Mouse (Mus musculus) midbrain, embryonic 14.5 days (tissue): ENCODE data around the gene Olfr424. TPM values are rescaled to one million over a fixed set of nuclear protein-coding genes. Genes with fewer than 3 reads are reported as not detected.

Experiments
- ATAC-seq: fragments of 200-750 bp; cut with Nextera tagmentation; 2 replicates; pipeline ENCODE4 v1.8.0; 2017; ENCODE audit warnings: moderate number of reproducible peaks, moderate library complexity; ENCODE audit not compliant: low FRiP score, low TSS enrichment
- DNase-seq: peaks from one replicate; pipeline ENCODE4 v3.0.0-alpha.2; 2015
- H3K27ac ChIP-seq: fragments of 300-500 bp; sonication (generic); replicated peaks from 2 replicates; pipeline ENCODE4 v1.5.1; 2014; ENCODE audit warnings: mild to moderate bottlenecking, low read depth, low read length, moderate library complexity
- H3K27me3 ChIP-seq: fragments of 300-500 bp; sonication (generic); 2 replicates; pipeline ENCODE4 v1.6.1; 2014; ENCODE audit warnings: low read length, control low read depth, mixed read lengths; ENCODE audit not compliant: control insufficient read depth, insufficient read depth
- H3K36me3 ChIP-seq: fragments of 300-500 bp; sonication (generic); 2 replicates; pipeline ENCODE4 v1.6.1; 2014; ENCODE audit warnings: low read length, control low read depth; ENCODE audit not compliant: control insufficient read depth, insufficient read depth
- H3K4me1 ChIP-seq: fragments of 300-500 bp; sonication (generic); 2 replicates; pipeline ENCODE4 v1.6.1; 2014; ENCODE audit warnings: mild to moderate bottlenecking, antibody characterized with exemption, low read length, control low read depth; ENCODE audit not compliant: control insufficient read depth, insufficient read depth
- H3K4me2 ChIP-seq: fragments of 300-500 bp; sonication (generic); 2 replicates; pipeline ENCODE4 v1.6.1; 2014; ENCODE audit warnings: mild to moderate bottlenecking, low read length, moderate library complexity
- H3K4me3 ChIP-seq: fragments of 300-500 bp; sonication (generic); replicated peaks from 2 replicates; pipeline ENCODE4 v1.5.1; 2014; ENCODE audit warnings: low read depth, low read length
- H3K9ac ChIP-seq: fragments of 300-500 bp; sonication (generic); replicated peaks from 2 replicates; pipeline ENCODE4 v1.6.1; 2014; ENCODE audit warnings: mild to moderate bottlenecking, low read length, moderate library complexity
- H3K9me3 ChIP-seq: fragments of 300-500 bp; sonication (generic); 2 replicates; pipeline ENCODE4 v1.6.1; 2016; ENCODE audit warnings: low read length, control low read depth, mixed read lengths; ENCODE audit not compliant: control insufficient read depth
- WGBS: fragments of 180-500 bp; shearing (Covaris S2); extraction: QIAGEN DNeasy Blood & Tissue Kit; methylation state at CpG from one replicate; pipeline ENCODE4 v1.1.7; 2014; 5-methylcytosine and 5-hydroxymethylcytosine counted together
- polyA plus RNA-seq: library from polyadenylated mRNA; unstranded; fragments of >200 nt; fragmentation: Nextera tagmentation; extraction: Ambion mirVana; gene quantifications from 2 replicates; pipeline ENCODE4 v1.2.1, GENCODE M21; 2014

Gene Olfr424
- polyA plus RNA-seq, 1 experiment from 2014 or later = not detected

DNA sequence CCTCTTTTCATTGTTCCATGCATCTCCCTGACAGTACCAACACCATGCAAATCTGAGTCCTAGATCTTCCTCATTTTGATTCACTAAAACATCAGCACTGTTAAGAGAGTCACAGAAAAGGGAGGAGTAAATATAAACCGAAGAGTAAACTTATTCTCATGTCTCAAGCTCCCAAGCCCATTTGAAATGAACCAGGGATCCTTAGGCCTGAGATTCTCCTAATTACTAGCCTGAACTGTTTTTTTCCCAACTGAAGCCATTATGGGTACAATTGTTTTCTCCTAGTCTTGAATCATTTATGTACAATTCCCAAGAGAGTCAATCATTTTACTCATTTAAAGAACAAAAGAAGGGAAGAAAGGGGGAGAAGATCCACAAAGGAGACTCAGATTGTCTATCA lies 24.0 kb downstream of the Olfr424 start, which contains the start of gene Olfr420:
Gene Olfr420, plus strand, starts transcription at position 301 of the 400 bp plus-strand sequence.
- ATAC-seq = no peak
- H3K9ac ChIP-seq = no peak within 1 kb of the TSS
- WGBS = 85% methylated on average over 1 of the region's 1 CpGs
- H3K4me3 ChIP-seq = no peak within 1 kb of the TSS
- DNase-seq = no peak
- no peaks in the 10 kb centered on the region for H3K4me1 ChIP-seq
- no peaks in the 10 kb centered on the region for H3K36me3 ChIP-seq
- H3K27me3 ChIP-seq = no peaks in the 10 kb centered on the region
- H3K27ac ChIP-seq = no peak within 1 kb of the TSS
- H3K9me3 ChIP-seq = no peaks in the 10 kb centered on the region
- no peak within 1 kb of the TSS for H3K4me2 ChIP-seq

DNA sequence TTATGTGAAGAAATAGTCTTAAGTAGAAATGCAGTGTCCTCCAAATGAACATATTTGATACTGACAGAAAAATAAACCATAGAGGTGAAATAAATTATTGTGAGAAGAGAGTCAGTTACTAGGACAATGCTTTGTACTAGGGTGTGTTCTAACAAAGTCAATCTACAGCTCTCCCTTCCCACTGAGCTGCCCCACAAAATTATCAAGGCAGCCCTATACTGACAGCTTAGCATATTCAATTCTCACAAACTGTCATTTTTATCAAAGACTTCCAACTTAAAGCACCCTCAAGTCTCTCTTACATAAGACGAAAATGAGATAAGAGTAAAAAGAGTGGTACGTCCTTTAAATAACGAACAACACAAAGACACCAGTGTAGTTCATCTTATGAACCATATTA lies 26.3 kb downstream of the Olfr424 start:
- WGBS = 91% methylated on average over 3 of the region's 3 CpGs
- Histone ChIP-seq H3K27me3 (no peaks in the 10 kb centered on the region), H3K9me3 (no peaks in the 10 kb centered on the region), H3K9ac (no peak overlapping the region), H3K4me2 (no peak overlapping the region), H3K4me1 (no peaks in the 10 kb centered on the region), H3K4me3 (no peak overlapping the region), H3K27ac (no peak overlapping the region), H3K36me3 (no peaks in the 10 kb centered on the region)
- DNase-seq (no peak), ATAC-seq (no peak)

DNA sequence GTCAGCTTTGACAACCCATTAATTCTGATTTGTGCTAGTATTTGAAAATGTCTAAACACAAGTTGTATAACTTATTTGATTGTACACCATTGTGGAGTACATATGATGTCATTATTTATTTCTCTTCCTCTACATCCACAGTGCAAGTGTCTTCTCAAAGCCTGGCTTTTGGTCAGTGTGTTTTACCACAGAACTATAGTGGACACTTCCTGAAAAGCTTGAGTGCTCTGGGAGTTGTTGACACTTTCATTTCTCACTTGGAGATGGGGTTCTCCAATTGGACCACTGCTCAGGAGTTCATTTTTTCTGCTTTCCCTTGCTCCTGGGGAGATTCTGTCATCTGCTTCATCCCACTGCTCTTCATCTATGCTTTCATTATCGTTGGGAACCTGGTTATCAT lies 27.2 kb downstream of the Olfr424 start:
- no peak overlapping the region for H3K27ac ChIP-seq
- H3K4me3 ChIP-seq = no peak overlapping the region
- H3K9me3 ChIP-seq = no peaks in the 10 kb centered on the region
- 90% methylated on average over 1 of the region's 1 CpGs for WGBS
- H3K9ac ChIP-seq = no peak overlapping the region
- no peak for ATAC-seq
- H3K36me3 ChIP-seq = no peaks in the 10 kb centered on the region
- H3K27me3 ChIP-seq = no peaks in the 10 kb centered on the region
- H3K4me1 ChIP-seq = no peaks in the 10 kb centered on the region
- H3K4me2 ChIP-seq = no peak overlapping the region
- no peak for DNase-seq

DNA sequence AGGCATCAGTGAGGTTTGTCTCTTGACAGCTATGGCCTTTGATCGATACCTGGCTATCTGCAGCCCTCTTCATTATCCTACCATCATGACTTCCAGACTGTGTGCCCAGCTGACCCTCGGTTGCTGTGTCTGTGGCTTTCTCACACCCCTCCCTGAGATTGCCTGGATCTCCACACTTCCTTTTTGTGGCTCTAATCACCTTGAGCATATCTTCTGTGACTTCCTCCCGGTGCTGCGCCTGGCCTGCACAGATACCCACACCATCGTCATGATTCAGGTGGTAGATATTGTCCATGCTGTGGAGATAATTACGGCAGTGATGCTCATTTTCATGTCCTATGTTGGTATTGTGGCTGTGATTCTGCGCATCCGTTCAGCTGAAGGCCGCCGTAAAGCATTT lies 27.8 kb downstream of the Olfr424 start:
- Histone ChIP-seq H3K27ac (no peak overlapping the region), H3K4me2 (no peak overlapping the region), H3K4me1 (no peaks in the 10 kb centered on the region), H3K9ac (no peak overlapping the region), H3K9me3 (no peaks in the 10 kb centered on the region), H3K36me3 (no peaks in the 10 kb centered on the region), H3K27me3 (no peaks in the 10 kb centered on the region), H3K4me3 (no peak overlapping the region)
- DNase-seq (no peak), ATAC-seq (no peak)
- WGBS = 94% methylated on average over 10 of the region's 10 CpGs

DNA sequence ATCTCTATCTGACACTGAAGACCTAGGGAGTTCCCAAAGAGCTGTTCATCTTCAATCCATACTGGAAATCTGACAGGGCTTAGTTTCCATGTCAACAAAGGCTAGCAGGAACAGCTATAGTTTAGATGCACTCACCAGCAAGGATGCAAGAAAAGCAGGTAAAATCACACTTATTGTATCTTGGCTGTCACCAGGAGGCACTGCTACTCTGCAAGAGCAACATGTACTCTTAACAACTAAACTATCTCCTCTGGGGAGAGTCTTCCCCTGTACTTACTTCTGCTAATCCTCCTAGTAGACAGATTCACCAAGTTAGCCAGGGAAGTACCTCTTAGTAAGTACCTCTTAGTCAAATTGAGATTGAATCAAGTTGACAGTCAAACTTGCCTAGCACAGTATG lies 37.7 kb downstream of the Olfr424 start:
- Histone ChIP-seq H3K4me1 (no peaks in the 10 kb centered on the region), H3K4me3 (no peak overlapping the region), H3K4me2 (no peak overlapping the region), H3K27ac (no peak overlapping the region), H3K36me3 (no peaks in the 10 kb centered on the region), H3K27me3 (no peaks in the 10 kb centered on the region), H3K9ac (no peak overlapping the region), H3K9me3 (no peaks in the 10 kb centered on the region)
- DNase-seq = no peak
- no peak for ATAC-seq

DNA sequence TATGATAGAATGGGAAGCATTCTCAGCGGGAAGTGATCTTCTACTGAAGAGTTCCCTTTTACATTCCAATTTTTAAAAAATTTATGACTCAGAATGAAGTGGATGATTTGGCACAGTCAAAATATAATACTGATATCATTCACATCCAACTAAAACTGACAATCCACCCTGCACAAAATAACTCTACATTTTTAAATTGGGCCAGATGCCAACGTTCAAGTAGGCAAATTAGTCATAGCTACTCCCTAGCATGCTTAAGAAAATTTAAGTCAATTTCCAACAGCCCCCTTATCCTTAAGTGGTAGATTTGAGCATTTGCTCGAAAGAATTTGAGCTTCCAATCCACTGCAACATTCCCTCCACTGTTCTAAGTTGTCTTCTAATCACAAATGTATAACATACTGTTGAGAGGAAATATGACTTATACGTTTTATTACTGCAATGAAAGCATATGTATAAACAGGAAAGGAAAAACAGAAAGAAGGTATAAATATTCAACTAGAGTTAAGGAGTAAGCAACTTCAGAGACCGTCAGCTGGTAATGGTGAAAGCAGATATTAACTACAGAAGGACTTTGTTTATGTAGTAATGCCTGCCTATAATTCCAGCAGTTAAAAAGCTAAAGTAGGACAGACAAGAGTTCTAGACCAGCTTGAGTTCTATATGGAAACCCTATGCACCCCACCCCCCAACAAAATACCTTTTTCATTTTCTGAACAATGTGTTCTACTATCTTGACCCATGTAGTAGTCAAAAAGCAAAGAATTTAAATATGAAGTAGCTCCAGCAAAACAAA lies 39.6 kb downstream of the Olfr424 start:
- no peaks in the 10 kb centered on the region for H3K27me3 ChIP-seq
- no peaks in the 10 kb centered on the region for H3K4me1 ChIP-seq
- DNase-seq = no peak
- no peak overlapping the region for H3K4me3 ChIP-seq
- no peaks in the 10 kb centered on the region for H3K36me3 ChIP-seq
- no peaks in the 10 kb centered on the region for H3K9me3 ChIP-seq
- ATAC-seq = no peak
- no peak overlapping the region for H3K27ac ChIP-seq
- WGBS = 90% methylated on average over 5 of the region's 5 CpGs
- H3K9ac ChIP-seq = no peak overlapping the region
- H3K4me2 ChIP-seq = no peak overlapping the region

DNA sequence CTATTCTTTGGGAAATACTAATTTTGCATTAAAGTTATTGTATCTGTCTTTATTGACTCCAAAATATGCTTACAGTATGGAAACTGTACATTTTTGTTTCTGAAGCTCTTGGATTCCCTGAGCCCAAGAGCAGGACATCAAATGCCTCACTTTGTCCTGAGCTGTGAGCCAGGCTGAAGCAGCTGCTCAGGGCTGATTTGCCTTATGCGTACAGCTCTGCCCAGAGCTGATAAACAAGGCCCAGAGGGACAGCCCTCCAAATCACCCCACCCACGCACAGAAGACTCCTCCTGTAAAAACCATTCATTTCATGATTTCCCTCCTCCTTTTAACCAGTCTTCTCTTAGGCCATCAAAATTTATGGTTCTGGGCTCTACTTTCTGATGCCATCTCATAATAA lies 40.2 kb downstream of the Olfr424 start:
- WGBS = 37% methylated on average over 2 of the region's 2 CpGs
- DNase-seq (no peak), ATAC-seq (no peak)
- Histone ChIP-seq H3K9me3 (no peaks in the 10 kb centered on the region), H3K9ac (no peak overlapping the region), H3K4me3 (no peak overlapping the region), H3K4me1 (no peaks in the 10 kb centered on the region), H3K4me2 (no peak overlapping the region), H3K36me3 (no peaks in the 10 kb centered on the region), H3K27me3 (no peaks in the 10 kb centered on the region), H3K27ac (no peak overlapping the region)

DNA sequence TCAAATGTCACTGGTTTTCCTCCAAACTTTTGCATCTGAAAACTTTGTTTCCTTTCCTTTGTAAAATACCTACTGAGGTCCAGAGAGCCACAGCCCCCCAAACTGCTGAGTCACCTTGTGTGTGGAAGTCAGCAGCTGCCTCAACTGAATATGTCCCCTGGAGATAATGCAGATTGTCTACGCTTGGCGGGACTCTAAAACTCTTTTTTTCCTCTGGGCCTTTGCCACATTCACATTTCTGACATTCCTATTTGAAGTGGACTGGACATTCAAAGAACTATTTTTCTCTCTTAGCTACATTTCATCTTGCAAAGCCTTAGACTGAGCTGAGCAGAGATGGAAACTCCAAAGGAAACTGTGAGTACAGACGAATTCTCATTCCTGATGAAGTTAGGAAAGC lies 41.3 kb downstream of the Olfr424 start, which contains the start of gene Spta1:
Gene Spta1, plus strand, starts transcription at position 172 of the 400 bp plus-strand sequence.
- H3K27me3 ChIP-seq = no peaks in the 10 kb centered on the region
- ATAC-seq (no peak), DNase-seq (no peak)
- no peak within 1 kb of the TSS for H3K27ac ChIP-seq
- H3K4me3 ChIP-seq = no peak within 1 kb of the TSS
- no peak within 1 kb of the TSS for H3K4me2 ChIP-seq
- no peaks in the 10 kb centered on the region for H3K9me3 ChIP-seq
- no peaks in the 10 kb centered on the region for H3K36me3 ChIP-seq
- WGBS = 20% methylated on average over 3 of the region's 3 CpGs
- H3K4me1 ChIP-seq = no peaks in the 10 kb centered on the region
- no peak within 1 kb of the TSS for H3K9ac ChIP-seq
